Mouse (Mus musculus): ENCODE results near the gene Cyp1b1. TPM values are rescaled to one million over a fixed set of nuclear protein-coding genes. Genes with fewer than 3 reads are reported as not detected.

Gene Cyp1b1
- total RNA-seq, 2 experiments from 2014 or later, result 3.8 to 4.1 TPM

DNA sequence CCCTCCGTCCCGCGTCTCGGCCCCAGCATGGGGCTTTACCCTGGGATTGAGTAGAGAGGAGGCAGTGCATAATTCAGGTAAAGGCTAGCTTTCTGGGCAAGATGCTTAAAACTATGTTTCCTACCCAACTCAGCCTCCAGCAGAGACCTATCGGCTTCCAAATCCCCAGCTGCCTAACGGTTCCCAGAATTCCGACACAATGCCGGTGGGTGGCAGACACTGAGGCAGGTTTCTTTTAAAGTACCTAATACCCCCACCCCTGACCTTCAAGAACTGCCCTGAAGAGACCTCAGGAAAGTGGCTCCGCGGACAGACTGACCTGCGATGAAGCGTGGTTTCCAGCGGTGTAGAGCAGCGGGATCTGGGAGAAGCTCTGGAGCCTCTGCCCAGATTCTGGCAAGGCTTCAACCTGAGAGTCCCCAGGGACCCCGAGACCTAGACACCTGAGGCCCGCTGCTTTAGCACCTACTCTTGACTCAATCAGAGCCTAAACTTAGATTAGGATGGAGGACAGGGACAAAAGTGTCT, 429 bp downstream of the Cyp1b1 start:
- DNase-seq (ENCODE audit: low spot score in 2 of 2), result no peak

- peak; percentile 15 to 41 for DNase-seq (ENCODE audit: low spot score in 2 of 2)
Measured at GRCm38 (mm10) chr17:79713643-79714367, 1.1 kb downstream of the Cyp1b1 start.

DNA sequence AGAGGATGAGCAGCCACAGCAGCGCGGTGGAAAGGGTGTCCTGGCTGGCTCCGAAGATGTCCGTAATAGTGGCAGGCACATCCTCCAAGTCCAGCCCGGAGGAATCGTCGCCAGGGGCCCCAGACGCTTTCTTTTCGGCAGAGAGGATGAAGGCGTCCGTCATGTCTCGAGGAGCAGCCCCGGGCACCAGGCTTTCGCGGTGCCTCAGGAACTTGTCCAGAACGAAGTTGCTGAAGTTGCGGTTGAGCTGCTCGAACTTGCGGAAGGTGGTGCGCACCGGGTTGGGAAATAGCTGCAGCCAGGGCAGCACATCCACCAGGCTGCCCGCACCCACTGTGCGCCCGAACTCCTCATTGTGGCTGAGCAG, 1.6 kb downstream of the Cyp1b1 start:
- DNase-seq (ENCODE audit: low spot score in 2 of 2), result no peak

GRCm38 (mm10) chr17:79712536-79712935, 2.3 kb downstream of the Cyp1b1 start:
- no peak for DNase-seq (ENCODE audit: low spot score in 2 of 2)

- DNase-seq (ENCODE audit: low spot score in 2 of 2), result no peak
Measured at GRCm38 (mm10) chr17:79711944-79712343, 2.9 kb downstream of the Cyp1b1 start.

DNA sequence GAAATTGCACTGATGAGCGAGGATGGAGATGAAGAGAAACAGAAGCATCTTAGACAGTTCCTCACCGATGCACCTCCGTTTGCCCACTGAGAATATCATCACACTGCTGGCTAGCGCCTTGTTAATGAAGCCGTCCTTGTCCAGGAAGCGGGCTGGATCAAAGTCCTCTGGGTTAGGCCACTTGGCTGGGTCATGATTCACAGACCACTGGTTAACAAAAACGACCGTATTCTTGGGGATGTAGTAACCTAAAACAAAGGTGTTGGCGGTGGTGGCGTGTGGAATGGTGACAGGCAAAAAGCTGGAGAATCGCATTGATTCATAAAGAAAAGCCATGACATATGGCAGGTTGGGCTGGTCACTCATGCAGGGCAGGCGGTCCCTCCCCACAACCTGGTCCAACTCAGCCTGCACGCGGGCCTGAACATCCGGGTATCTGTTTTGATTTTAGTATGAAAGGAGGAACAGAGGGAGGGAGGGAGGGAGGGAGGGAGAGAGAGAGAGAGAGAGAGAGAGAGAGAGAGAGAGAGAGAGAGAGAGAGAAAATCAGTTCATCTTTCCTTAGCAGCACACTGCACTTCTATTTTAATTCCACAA, 4.5 kb downstream of the Cyp1b1 start:
- no peak for DNase-seq (ENCODE audit: low spot score in 2 of 2)

DNA sequence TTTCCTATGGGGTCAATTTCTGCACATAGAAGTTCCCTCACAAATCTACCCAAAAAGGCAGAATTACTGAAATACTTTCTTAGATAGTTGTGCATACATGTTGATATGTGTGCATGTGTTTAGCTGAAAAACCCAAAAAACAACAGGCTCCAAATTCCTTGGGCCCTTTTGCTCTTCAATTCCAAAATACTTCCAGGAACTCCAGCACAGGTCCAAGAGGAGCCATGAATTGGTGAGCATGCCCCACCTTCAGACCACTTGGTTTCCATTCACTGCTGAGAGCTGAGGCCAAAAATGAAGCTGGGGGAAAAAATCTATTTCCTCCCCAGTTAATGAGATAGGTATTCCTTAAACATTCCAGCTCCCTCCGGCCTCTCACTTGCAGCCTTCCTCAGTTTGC, 5.1 kb downstream of the Cyp1b1 start:
- DNase-seq (ENCODE audit: low spot score in 2 of 2), result no peak

GRCm38 (mm10) chr17:79708168-79708567, 6.7 kb downstream of the Cyp1b1 start:
- no peak for DNase-seq (ENCODE audit: low spot score in 2 of 2)

GRCm38 (mm10) chr17:79705671-79706455, 9.0 kb downstream of the Cyp1b1 start:
- no peak for DNase-seq (ENCODE audit: low spot score in 2 of 2)

GRCm38 (mm10) chr17:79700871-79701270, 14.0 kb downstream of the Cyp1b1 start:
- DNase-seq (ENCODE audit: low spot score in 2 of 2), result no peak

DNA sequence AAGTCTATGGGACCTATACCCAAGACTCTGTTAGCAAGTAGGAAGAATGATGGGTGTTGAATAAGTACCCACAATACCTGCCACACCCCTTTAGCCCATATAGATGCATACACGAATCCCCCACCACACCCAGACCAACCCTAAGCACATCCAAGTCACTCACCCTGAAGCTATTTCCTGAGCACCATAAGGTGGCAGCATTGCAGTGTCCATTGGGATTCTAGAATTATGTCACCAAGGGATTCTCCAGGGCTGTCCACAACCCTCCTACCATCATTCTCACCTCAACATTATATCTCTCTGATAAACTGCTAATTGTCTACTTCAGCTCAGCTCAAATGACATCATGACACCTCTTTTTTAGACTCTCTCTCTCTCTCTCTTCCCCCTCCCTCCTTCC, 15.7 kb downstream of the Cyp1b1 start:
- peak in 1 of 2 experiments; percentile 32 for DNase-seq (ENCODE audit: low spot score in 2 of 2)

GRCm38 (mm10) chr17:79695541-79695940, 19.3 kb downstream of the Cyp1b1 start:
- DNase-seq (ENCODE audit: low spot score in 2 of 2), result no peak

DNA sequence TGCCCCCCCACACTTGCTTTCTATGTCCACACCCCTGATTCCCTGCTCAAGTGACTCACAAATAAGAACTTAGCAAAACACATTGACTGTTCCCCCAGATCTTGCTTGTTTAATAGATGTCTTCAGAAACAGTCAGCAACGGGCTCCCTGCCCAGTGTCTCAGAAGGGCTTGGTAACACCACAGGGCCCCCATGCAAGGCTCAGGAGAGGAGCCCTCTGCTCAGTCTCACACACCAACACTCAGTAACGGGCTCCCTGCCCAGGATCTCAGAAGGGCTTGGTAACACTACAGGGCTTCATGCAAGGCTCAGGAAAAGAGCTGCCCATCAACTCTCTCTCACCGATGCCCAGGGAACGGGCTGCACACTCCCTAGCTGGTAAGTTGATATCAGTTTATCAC, 19.8 kb downstream of the Cyp1b1 start:
- DNase-seq (ENCODE audit: low spot score in 2 of 2), result no peak

- DNase-seq (ENCODE audit: low spot score in 2 of 2), result no peak
Measured at GRCm38 (mm10) chr17:79670837-79671236, 44.0 kb downstream of the Cyp1b1 start.

DNA sequence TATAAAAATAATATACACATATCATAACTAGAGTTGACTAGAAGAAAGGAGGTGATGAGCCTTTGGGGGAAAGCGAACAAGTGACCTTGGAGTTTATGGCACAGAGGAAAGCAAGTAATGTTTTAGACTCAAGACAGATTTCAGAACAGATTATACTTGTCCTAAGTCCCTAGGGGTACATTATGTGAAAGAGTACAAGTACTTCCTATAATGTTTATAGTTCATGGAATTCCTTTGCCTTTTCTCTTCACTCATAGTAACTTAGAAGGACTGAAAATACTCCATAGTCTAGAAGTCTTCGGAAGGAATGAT, 50.8 kb downstream of the Cyp1b1 start:
- no peak for DNase-seq (ENCODE audit: low spot score in 2 of 2)

DNA sequence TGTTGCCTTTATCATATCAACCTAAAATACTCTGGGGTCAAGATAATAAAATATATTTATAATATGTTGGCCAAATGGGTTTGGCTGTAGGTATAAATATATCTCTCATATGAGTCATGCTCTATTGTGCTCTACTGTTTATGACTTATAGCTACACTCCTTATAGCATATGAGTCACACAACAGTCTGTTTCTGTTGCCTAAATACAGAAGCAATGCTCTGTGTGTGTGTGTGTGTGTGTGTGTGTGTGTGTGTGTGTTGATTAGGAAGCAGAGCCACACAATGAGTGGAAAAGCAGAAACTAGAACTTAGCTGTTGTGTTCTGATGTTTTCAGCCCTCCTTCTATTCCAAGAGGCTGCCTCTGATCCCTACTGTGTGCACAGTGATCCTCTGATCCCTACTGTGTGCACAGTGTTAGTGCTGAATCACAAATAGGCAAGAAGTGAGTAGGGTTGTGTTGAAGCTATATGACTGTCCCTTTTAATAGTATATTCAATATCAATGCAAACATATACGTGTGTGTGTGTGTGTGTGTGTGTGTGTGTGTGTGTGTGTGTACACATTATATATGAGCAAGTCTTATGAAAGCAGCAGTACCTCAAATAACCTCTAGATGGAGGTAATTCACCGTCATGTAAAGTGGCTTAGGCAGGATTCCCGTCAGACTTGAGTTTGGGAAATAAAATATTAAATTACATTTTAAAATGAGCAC, 51.3 kb downstream of the Cyp1b1 start:
- peak; percentile 6 to 25 for DNase-seq (ENCODE audit: low spot score in 2 of 2)

- no peak for DNase-seq (ENCODE audit: low spot score in 2 of 2)
Measured at GRCm38 (mm10) chr17:79661848-79662247, 53.0 kb downstream of the Cyp1b1 start.

GRCm38 (mm10) chr17:79661387-79661786, 53.5 kb downstream of the Cyp1b1 start:
- DNase-seq (ENCODE audit: low spot score in 2 of 2), result peak; percentile 76 to 87

DNA sequence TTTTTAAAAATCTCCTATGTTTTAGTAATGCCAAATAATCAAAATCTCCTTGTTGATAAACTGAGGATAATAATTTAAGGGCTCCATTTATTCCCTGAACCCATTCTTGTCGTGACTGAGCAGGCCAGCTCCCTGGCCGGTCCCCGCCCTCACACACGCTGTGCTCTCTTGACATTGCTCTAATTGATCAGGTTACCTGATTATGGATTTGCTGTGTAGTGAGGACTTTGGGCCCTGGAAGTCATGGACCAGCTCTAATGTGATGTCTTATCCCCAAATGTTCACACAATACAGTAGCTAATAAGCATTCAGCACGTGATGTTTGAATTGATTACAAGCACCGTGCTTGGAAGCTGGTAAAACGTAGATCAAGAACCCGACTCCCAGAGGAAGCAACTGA, 56.0 kb downstream of the Cyp1b1 start:
- DNase-seq (ENCODE audit: low spot score in 2 of 2), result no peak

DNA sequence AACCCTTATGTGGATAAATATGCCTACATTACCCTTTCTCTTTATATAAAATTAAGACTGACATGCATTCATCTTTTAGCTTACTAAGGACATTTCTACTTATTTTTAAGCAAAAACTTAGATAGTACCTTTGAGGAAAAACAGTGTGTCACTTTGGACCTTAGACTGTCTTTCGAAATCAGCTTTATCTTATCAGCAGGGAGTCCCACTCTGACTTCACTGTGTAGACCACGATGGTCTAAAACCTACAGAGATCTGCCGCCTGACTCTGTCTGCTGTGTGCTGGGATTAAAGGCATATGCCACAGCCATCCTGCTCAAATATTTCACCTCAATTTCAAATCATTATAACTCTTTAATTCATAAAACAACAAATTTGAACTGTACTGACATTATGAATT, 56.4 kb downstream of the Cyp1b1 start:
- DNase-seq (ENCODE audit: low spot score in 2 of 2), result no peak

DNA sequence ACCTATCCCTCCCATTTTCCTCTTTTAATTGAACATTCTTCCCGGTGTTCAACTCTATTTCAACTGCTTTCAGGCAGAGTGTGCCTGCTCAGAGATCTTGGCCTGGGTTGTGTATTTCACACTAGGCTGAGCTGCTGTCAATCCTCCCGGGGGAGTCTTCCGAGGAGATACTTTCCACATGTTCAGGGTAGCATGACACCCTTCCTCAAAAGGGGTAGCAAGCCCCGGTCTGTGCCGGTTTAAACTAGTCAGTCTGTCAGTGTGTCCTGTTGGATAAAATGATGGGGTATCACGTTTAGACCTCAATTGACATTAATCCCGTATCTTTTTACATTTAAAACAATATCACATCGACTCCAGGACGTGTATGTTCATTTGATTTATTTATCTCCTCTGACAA, 57.1 kb downstream of the Cyp1b1 start:
- DNase-seq (ENCODE audit: low spot score in 2 of 2), result no peak

DNA sequence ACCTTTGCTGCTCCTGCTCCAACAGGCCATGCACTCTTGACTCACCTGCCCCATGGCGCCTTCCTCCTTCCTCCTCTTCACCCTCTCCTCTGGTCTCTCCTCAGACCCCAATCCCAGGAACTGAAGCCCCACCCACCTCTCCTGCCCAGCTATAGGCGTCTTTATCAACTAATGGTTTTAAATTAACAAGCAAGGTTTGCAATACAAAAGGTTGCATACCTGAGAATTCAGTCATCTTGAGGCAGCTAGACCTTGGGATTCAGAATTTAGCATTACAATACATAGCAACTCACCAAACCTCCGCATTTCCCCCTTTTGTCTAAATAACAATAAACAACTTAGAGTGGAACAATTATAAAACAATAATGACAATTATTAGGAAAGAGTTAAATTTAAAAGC, 60.7 kb downstream of the Cyp1b1 start:
- DNase-seq (ENCODE audit: low spot score in 2 of 2), result no peak
